Mouse (Mus musculus) forebrain, embryonic 12.5 days (tissue): ENCODE results near the gene Dop1b. TPM values are rescaled to one million over a fixed set of nuclear protein-coding genes. Genes with fewer than 3 reads are reported as not detected.
A peak's percentile ranks its signal among the peaks of the same experiment; 100 is the strongest.

Experiments used
- ATAC-seq: fragments of 200-750 bp; cut with Nextera tagmentation; 2 replicates; pipeline ENCODE4 v1.8.0; 2017; ENCODE audit warnings: moderate TSS enrichment; ENCODE audit not compliant: low FRiP score
- H3K27ac ChIP-seq: fragments of 300-500 bp; sonication (generic); 2 replicates; pipeline ENCODE4 v1.5.1; 2016; ENCODE audit warnings: mild to moderate bottlenecking
- H3K27me3 ChIP-seq: fragments of 300-500 bp; sonication (generic); 2 replicates; pipeline ENCODE4 v1.6.1; 2016; ENCODE audit warnings: mild to moderate bottlenecking
- H3K36me3 ChIP-seq: fragments of 300-500 bp; sonication (generic); replicated peaks from 2 replicates; pipeline ENCODE4 v1.6.1; 2016; ENCODE audit warnings: mild to moderate bottlenecking
- H3K4me1 ChIP-seq: fragments of 300-500 bp; sonication (generic); 2 replicates; pipeline ENCODE4 v1.6.1; 2016
- H3K4me2 ChIP-seq: fragments of 300-500 bp; sonication (generic); 2 replicates; pipeline ENCODE4 v1.6.1; 2016; ENCODE audit warnings: mild to moderate bottlenecking, moderate library complexity
- H3K4me3 ChIP-seq: fragments of 300-500 bp; sonication (generic); replicated peaks from 2 replicates; pipeline ENCODE4 v1.5.1; 2016; ENCODE audit warnings: mild to moderate bottlenecking
- H3K9ac ChIP-seq: fragments of 300-500 bp; sonication (generic); 2 replicates; pipeline ENCODE4 v1.6.1; 2016; ENCODE audit warnings: mild to moderate bottlenecking
- H3K9me3 ChIP-seq: fragments of 300-500 bp; sonication (generic); 2 replicates; pipeline ENCODE4 v1.6.1; 2016
- WGBS: fragments of 180-500 bp; shearing (Covaris S2); methylation state at CpG from one replicate; pipeline ENCODE4 v1.1.7; 2016; 5-methylcytosine and 5-hydroxymethylcytosine counted together
- polyA plus RNA-seq: library from polyadenylated mRNA; unstranded; fragments of >200 nt; fragmentation: Nextera tagmentation; extraction: Ambion mirVana; gene quantifications from 2 replicates; pipeline ENCODE4 v1.2.1, GENCODE M21; 2016

The Dop1b gene
- polyA plus RNA-seq, 1 experiment from 2014 or later = 19.2 TPM

GRCm38 (mm10) chr16:93829526-93829925 is 117.8 kb downstream of the Dop1b start:
- no peak overlapping the region for H3K27ac ChIP-seq
- no peak overlapping the region for H3K9ac ChIP-seq
- 0 out of 2 replicates have a peak, but pooled peaks cover 4% of the 10 kb centered on the region for H3K27me3 ChIP-seq
- peaks cover 13% of the 10 kb centered on the region for H3K4me1 ChIP-seq
- no peak overlapping the region for H3K4me3 ChIP-seq
- no peaks in the 10 kb centered on the region for H3K36me3 ChIP-seq
- no peaks in the 10 kb centered on the region for H3K9me3 ChIP-seq
- WGBS = 91% methylated on average over 15 of the region's 15 CpGs
- no peak overlapping the region for H3K4me2 ChIP-seq
- ATAC-seq = no peak

- H3K4me3 ChIP-seq = no peak overlapping the region
- no peak for ATAC-seq
- no peaks in the 10 kb centered on the region for H3K9me3 ChIP-seq
- no peak overlapping the region for H3K27ac ChIP-seq
- H3K4me1 ChIP-seq = peaks cover 13% of the 10 kb centered on the region
- H3K27me3 ChIP-seq = 0 out of 2 replicates have a peak, but pooled peaks cover 4% of the 10 kb centered on the region
- WGBS = 91% methylated on average over 9 of the region's 9 CpGs
- H3K4me2 ChIP-seq = no peak overlapping the region
- no peak overlapping the region for H3K9ac ChIP-seq
- H3K36me3 ChIP-seq = no peaks in the 10 kb centered on the region
These were observed 118.4 kb downstream of the Dop1b start for GRCm38 (mm10) chr16:93830071-93830470.

- Histone ChIP-seq H3K4me3 (no peak overlapping the region), H3K27me3 (0 out of 2 replicates have a peak, but pooled peaks cover 4% of the 10 kb centered on the region), H3K27ac (no peak overlapping the region), H3K4me2 (no peak overlapping the region), H3K4me1 (peaks cover 13% of the 10 kb centered on the region), H3K9ac (no peak overlapping the region), H3K9me3 (no peaks in the 10 kb centered on the region), H3K36me3 (no peaks in the 10 kb centered on the region)
- no peak for ATAC-seq
- 94% methylated on average over 5 of the region's 5 CpGs for WGBS
These were observed 119.2 kb downstream of the Dop1b start for GRCm38 (mm10) chr16:93830916-93831315.

DNA sequence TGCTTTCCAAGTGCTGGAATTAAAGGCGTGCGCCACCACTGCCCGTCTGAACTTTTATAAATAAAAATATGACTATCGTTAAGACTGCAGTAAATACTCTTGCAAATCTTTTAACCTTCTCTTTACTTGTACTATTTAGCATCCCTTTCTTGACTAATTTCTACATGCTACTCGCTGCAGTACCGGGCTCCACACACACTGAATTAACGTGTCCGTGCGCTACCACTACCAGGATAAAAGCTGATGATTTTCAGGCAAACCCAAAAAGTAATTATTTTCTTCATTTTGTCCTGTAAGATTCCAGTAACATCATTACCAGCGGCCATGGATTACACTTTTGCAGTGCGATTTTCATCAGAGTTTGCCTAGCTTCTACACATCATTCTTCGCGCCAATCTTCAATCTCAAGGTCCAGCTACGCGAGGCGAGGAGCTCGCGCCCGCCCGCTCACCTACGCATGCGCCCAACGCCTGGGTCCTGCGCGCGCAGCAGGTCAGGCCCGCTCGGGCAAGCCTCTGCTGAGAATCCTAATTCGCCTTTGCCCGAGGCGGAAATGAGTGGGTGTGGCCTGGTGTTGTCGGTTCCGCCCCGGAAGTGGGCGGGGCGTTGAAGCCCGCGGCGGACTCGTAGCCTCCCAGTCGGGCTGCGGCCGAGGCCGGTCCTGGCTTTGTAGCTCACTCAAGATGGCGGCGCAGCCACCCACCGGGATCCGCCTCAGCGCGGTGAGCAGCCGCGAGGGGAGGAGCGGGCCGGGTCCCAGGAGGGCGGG is 120.1 kb downstream of the Dop1b start, which contains the start of gene Morc3:
Gene Morc3, plus strand, starts transcription at position 495 of the 769 bp plus-strand sequence.
- Histone ChIP-seq H3K36me3 (no peaks in the 10 kb centered on the region; the same call in 1 of the 2 replicates), H3K9me3 (no peaks in the 10 kb centered on the region), H3K27me3 (0 out of 2 replicates have a peak, but pooled peaks cover 4% of the 10 kb centered on the region), H3K4me3 (peak within 1 kb of the TSS; percentile 98), H3K4me1 (peaks cover 13% of the 10 kb centered on the region), H3K9ac (peak within 1 kb of the TSS; percentile 97), H3K4me2 (peak within 1 kb of the TSS; percentile 77), H3K27ac (peak within 1 kb of the TSS; percentile 90)
- ATAC-seq = peak; percentile 98
- WGBS = 12% methylated on average over 53 of the region's 55 CpGs

- Histone ChIP-seq H3K9ac (peak overlapping the region; percentile 97), H3K36me3 (no peaks in the 10 kb centered on the region; the same call in 1 of the 2 replicates), H3K27me3 (0 out of 2 replicates have a peak, but pooled peaks cover 4% of the 10 kb centered on the region), H3K4me2 (peak overlapping the region; percentile 77), H3K4me1 (peaks cover 13% of the 10 kb centered on the region), H3K9me3 (no peaks in the 10 kb centered on the region), H3K27ac (peak overlapping the region; percentile 90), H3K4me3 (peak overlapping the region; percentile 98)
- WGBS = 1% methylated on average over 57 of the region's 69 CpGs
- peak; percentile 65; the same call in 1 of the 2 replicates for ATAC-seq
These were observed 121.0 kb downstream of the Dop1b start for GRCm38 (mm10) chr16:93832451-93833276.

- H3K4me2 ChIP-seq = peak overlapping the region; percentile 77
- peaks cover 13% of the 10 kb centered on the region for H3K4me1 ChIP-seq
- no peak overlapping the region for H3K27ac ChIP-seq
- H3K27me3 ChIP-seq = 0 out of 2 replicates have a peak, but pooled peaks cover 4% of the 10 kb centered on the region
- H3K9me3 ChIP-seq = no peaks in the 10 kb centered on the region
- no peaks in the 10 kb centered on the region; the same call in 1 of the 2 replicates for H3K36me3 ChIP-seq
- 94% methylated on average over 6 of the region's 6 CpGs for WGBS
- H3K4me3 ChIP-seq = peak overlapping the region; percentile 98
- H3K9ac ChIP-seq = no peak overlapping the region
- ATAC-seq = no peak
These were observed 121.8 kb downstream of the Dop1b start for GRCm38 (mm10) chr16:93833551-93833950.

- Histone ChIP-seq H3K27me3 (0 out of 2 replicates have a peak, but pooled peaks cover 4% of the 10 kb centered on the region), H3K4me1 (peaks cover 13% of the 10 kb centered on the region), H3K9me3 (no peaks in the 10 kb centered on the region), H3K27ac (no peak overlapping the region), H3K36me3 (no peaks in the 10 kb centered on the region; the same call in 1 of the 2 replicates), H3K9ac (no peak overlapping the region), H3K4me3 (no peak overlapping the region), H3K4me2 (peak overlapping the region; percentile 77; the same call in 1 of the 2 replicates)
- 94% methylated on average over 2 of the region's 2 CpGs for WGBS
- no peak for ATAC-seq
These were observed 122.4 kb downstream of the Dop1b start for GRCm38 (mm10) chr16:93834076-93834475.

DNA sequence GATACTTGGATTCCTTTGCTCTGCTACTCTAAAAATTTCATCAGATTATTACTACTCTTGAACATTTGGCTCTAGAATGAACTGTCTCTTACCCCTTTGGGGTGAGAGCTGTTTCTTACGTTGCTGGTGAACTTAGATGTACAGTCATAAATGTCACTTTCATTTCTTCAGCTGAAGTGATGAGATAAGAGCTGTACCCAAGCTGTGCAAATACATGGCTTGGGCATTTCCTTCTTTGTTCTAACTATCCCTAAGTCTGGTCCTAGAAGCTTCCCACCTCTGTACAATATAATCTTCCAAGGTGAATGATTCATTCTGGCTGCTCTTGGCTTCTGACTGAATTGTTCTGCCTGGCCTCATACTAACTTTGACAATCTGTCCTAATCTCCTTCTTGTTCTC is 127.3 kb downstream of the Dop1b start:
- no peak overlapping the region for H3K4me2 ChIP-seq
- no peak for ATAC-seq
- WGBS = 100% methylated on average over 1 of the region's 1 CpGs
- H3K4me3 ChIP-seq = no peak overlapping the region
- H3K9ac ChIP-seq = no peak overlapping the region
- H3K4me1 ChIP-seq = peaks cover 2% of the 10 kb centered on the region; the same call in 1 of the 2 replicates
- no peaks in the 10 kb centered on the region for H3K27me3 ChIP-seq
- H3K36me3 ChIP-seq = peaks cover 5% of the 10 kb centered on the region; the same call in 1 of the 2 replicates
- H3K27ac ChIP-seq = no peak overlapping the region
- H3K9me3 ChIP-seq = 0 out of 2 replicates have a peak, but pooled peaks cover 5% of the 10 kb centered on the region

- Histone ChIP-seq H3K27me3 (no peaks in the 10 kb centered on the region), H3K9ac (no peak overlapping the region), H3K27ac (no peak overlapping the region), H3K9me3 (no peaks in the 10 kb centered on the region), H3K36me3 (peaks cover 91% of the 10 kb centered on the region), H3K4me1 (no peaks in the 10 kb centered on the region), H3K4me2 (no peak overlapping the region), H3K4me3 (no peak overlapping the region)
- no peak for ATAC-seq
- over 99% methylated on average over 3 of the region's 3 CpGs for WGBS
These were observed 138.8 kb downstream of the Dop1b start for GRCm38 (mm10) chr16:93850527-93850926.

GRCm38 (mm10) chr16:93859967-93860366 is 148.3 kb downstream of the Dop1b start:
- 91% methylated on average over 4 of the region's 4 CpGs for WGBS
- no peaks in the 10 kb centered on the region for H3K9me3 ChIP-seq
- H3K4me3 ChIP-seq = no peak overlapping the region
- no peaks in the 10 kb centered on the region for H3K4me1 ChIP-seq
- ATAC-seq = no peak
- H3K36me3 ChIP-seq = peaks cover 80% of the 10 kb centered on the region
- no peak overlapping the region for H3K27ac ChIP-seq
- H3K4me2 ChIP-seq = no peak overlapping the region
- no peak overlapping the region for H3K9ac ChIP-seq
- H3K27me3 ChIP-seq = no peaks in the 10 kb centered on the region
